Mouse (Mus musculus) spleen, adult 2 months (tissue): ENCODE results near the gene Usp22.

Experiments used
- CTCF ChIP-seq: fragments of 200-500 bp; IDR thresholded peaks from 2 replicates; pipeline ENCODE4 v1.5.1; 2011; ENCODE audit warnings: mild to moderate bottlenecking, inconsistent platforms; ENCODE audit not compliant: insufficient read depth, insufficient read length, insufficient replicate concordance; ENCODE audit errors: extremely low read depth
- POLR2A ChIP-seq: fragments of 200-500 bp; IDR thresholded peaks from 2 replicates; pipeline ENCODE4 v1.6.1; 2011; ENCODE audit warnings: low read depth, low read length, inconsistent platforms

DNA sequence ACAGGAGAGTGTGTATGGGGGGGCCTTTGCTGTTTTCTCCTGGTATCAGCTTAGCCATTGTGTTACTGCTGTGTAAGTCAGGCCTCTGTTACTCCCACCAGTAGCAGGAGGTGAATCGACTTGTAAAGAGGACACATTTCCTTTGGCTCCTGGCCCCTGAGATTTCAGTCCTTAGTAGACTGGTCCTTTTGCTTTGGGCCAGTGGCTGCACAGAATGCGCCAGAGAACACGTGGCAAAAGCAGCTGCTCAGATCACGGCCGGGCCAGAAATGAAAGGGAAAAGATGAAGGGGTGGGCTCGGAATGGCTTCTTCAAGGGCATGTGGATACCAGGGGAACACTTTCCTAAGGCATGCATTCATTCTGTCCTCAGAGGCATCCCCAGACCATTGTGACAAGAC lies 27.3 kb upstream of the Usp22 start:
- TF ChIP-seq POLR2A (no peak), CTCF (no peak)
